Mouse (Mus musculus) hindbrain, embryonic 14.5 days (tissue): ENCODE results near the gene Rsph9. TPM values are rescaled to one million over a fixed set of nuclear protein-coding genes. Genes with fewer than 3 reads are reported as not detected.

ENCODE experiments used
- ATAC-seq: fragments of 200-750 bp; cut with Nextera tagmentation; 2 replicates; pipeline ENCODE4 v1.8.0; 2017; ENCODE audit warnings: moderate number of reproducible peaks, mild to moderate bottlenecking, moderate TSS enrichment, moderate library complexity; ENCODE audit not compliant: low FRiP score
- DNase-seq: peaks from one replicate; pipeline ENCODE4 v3.0.0-alpha.2; 2015; ENCODE audit warnings: low spot score
- H3K27ac ChIP-seq: fragments of 300-500 bp; sonication (generic); 2 replicates; pipeline ENCODE4 v1.5.1; 2014; ENCODE audit warnings: mild to moderate bottlenecking, moderate library complexity
- H3K27me3 ChIP-seq: fragments of 300-500 bp; sonication (generic); 2 replicates; pipeline ENCODE4 v1.6.1; 2014; ENCODE audit warnings: mild to moderate bottlenecking, low read length, mixed read lengths; ENCODE audit not compliant: control insufficient read depth, insufficient read depth
- H3K36me3 ChIP-seq: fragments of 300-500 bp; sonication (generic); replicated peaks from 2 replicates; pipeline ENCODE4 v1.6.1; 2014; ENCODE audit not compliant: control insufficient read depth, insufficient read depth
- H3K4me1 ChIP-seq: fragments of 300-500 bp; sonication (generic); replicated peaks from 2 replicates; pipeline ENCODE4 v1.6.1; 2014; ENCODE audit warnings: antibody characterized with exemption, low read length, mixed read lengths; ENCODE audit not compliant: control insufficient read depth, insufficient read depth
- H3K4me2 ChIP-seq: fragments of 300-500 bp; sonication (generic); replicated peaks from 2 replicates; pipeline ENCODE4 v1.6.1; 2014; ENCODE audit warnings: mild to moderate bottlenecking, moderate library complexity
- H3K4me3 ChIP-seq: fragments of 300-500 bp; sonication (generic); replicated peaks from 2 replicates; pipeline ENCODE4 v1.5.1; 2014; ENCODE audit warnings: mild to moderate bottlenecking, low read length
- H3K9ac ChIP-seq: fragments of 300-500 bp; sonication (generic); 2 replicates; pipeline ENCODE4 v1.6.1; 2014
- H3K9me3 ChIP-seq: fragments of 300-500 bp; sonication (generic); 2 replicates; pipeline ENCODE4 v1.6.1; 2016; ENCODE audit warnings: low read length; ENCODE audit not compliant: control insufficient read depth
- WGBS: fragments of 180-500 bp; shearing (Covaris S2); extraction: QIAGEN DNeasy Blood & Tissue Kit; methylation state at CpG from one replicate; pipeline ENCODE4 v1.1.7; 2014; 5-methylcytosine and 5-hydroxymethylcytosine counted together
- polyA plus RNA-seq: library from polyadenylated mRNA; unstranded; fragments of >200 nt; fragmentation: Nextera tagmentation; extraction: Ambion mirVana; gene quantifications from 2 replicates; pipeline ENCODE4 v1.2.1, GENCODE M21; 2014

Gene Rsph9
- polyA plus RNA-seq, 1 experiment from 2014 or later, result 50.3 TPM

DNA sequence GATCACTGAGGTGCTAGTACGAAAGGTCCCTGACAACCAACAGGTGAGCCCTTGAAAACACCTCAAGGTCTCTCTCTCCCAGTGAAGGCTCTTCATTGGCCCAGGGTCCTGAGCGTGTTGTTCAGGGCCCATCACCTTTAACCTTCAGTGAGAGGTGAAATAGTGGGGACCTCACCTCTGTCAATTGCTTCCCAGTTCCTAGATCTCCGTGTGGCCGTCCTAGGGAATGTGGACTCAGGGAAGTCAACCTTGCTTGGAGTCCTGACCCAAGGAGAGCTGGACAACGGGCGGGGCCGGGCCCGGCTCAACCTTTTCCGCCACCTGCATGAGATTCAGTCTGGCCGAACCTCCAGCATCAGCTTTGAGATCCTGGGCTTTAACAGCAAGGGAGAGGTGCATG is 20.8 kb upstream of the Rsph9 start:
- H3K9ac ChIP-seq, result no peak overlapping the region
- H3K27me3 ChIP-seq, result no peaks in the 10 kb centered on the region
- H3K9me3 ChIP-seq, result no peaks in the 10 kb centered on the region
- H3K4me3 ChIP-seq, result no peak overlapping the region
- H3K4me1 ChIP-seq, result peaks cover 11% of the 10 kb centered on the region
- H3K36me3 ChIP-seq, result peaks cover 66% of the 10 kb centered on the region
- H3K27ac ChIP-seq, result no peak overlapping the region
- no peak overlapping the region for H3K4me2 ChIP-seq
- ATAC-seq, result no peak
- DNase-seq, result no peak
- WGBS, result 93% methylated on average over 10 of the region's 10 CpGs

DNA sequence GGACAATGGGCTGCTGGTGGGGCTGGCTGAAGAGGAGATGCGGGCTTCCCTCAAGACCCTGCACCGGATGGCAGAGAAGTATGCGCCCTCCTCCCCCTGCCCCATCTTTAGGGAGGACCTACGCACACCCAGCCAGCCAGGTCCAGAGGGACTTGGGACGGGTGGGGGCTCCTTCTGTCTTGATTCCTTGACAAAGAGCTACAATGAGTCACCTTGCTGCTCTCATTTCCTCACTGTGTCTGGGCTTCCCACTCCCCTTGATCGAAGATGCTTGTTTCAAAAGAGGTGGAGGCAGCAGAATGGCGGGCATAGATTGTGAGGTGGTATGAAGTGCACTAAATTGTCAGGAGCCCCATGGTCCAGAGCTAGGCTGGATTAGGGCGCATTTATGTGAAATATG is 20.3 kb upstream of the Rsph9 start:
- no peak overlapping the region for H3K27ac ChIP-seq
- ATAC-seq (no peak), DNase-seq (no peak)
- H3K4me3 ChIP-seq, result no peak overlapping the region
- no peak overlapping the region for H3K4me2 ChIP-seq
- WGBS, result 95% methylated on average over 8 of the region's 8 CpGs
- H3K27me3 ChIP-seq, result no peaks in the 10 kb centered on the region
- peaks cover 12% of the 10 kb centered on the region for H3K4me1 ChIP-seq
- no peak overlapping the region for H3K9ac ChIP-seq
- H3K9me3 ChIP-seq, result no peaks in the 10 kb centered on the region
- H3K36me3 ChIP-seq, result peaks cover 62% of the 10 kb centered on the region

DNA sequence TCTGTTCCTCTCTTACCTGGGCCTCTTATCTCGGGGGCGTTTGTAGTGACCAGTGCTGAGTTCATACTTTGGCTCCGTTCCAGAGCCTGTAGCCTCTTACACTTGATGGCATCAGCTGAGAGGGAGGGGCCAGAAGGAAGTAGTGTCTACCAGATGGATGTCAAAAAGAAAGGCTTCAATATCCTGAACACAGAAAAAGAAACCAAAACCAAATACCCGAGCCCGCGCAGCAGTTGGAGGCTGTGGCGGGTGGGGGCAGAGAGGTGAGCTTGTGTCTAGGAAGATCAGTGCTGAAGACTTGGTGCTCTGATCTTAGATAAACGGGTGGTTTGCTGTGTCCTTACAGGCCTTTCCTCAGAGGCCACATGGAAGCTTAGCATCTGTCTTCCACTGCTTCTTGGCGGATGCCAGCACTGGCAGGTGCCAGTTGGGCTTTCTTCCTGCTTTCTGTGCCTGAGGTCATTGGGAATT is 19.0 kb upstream of the Rsph9 start:
- Histone ChIP-seq H3K4me3 (no peak overlapping the region), H3K4me2 (no peak overlapping the region), H3K9ac (no peak overlapping the region), H3K27ac (no peak overlapping the region), H3K27me3 (no peaks in the 10 kb centered on the region), H3K36me3 (peaks cover 48% of the 10 kb centered on the region), H3K9me3 (no peaks in the 10 kb centered on the region), H3K4me1 (peaks cover 12% of the 10 kb centered on the region)
- DNase-seq (no peak), ATAC-seq (no peak)
- 85% methylated on average over 9 of the region's 9 CpGs for WGBS

DNA sequence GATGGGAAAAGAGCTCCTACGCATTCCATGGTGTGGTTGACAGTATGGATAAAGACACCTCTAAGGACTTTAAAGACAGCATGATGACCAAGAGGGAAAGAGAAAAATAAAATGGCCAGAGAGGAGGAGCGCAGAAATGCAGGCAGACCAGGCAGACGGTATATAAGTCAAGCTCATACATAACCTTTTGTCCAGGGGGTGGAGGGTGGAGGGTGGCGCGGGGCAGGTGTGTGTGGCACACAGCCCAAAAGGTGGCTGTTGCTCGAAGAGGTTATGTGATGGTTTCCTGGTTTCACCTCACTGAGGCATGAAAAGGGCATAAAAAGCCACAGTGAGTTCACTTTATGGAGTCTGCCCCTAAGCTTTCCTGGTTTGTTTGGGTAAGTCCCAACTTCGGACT is 18.5 kb upstream of the Rsph9 start:
- Histone ChIP-seq H3K27ac (no peak overlapping the region), H3K4me1 (peaks cover 12% of the 10 kb centered on the region), H3K27me3 (no peaks in the 10 kb centered on the region), H3K9me3 (no peaks in the 10 kb centered on the region), H3K4me3 (no peak overlapping the region), H3K36me3 (peaks cover 44% of the 10 kb centered on the region), H3K9ac (no peak overlapping the region), H3K4me2 (no peak overlapping the region)
- no peak for DNase-seq
- WGBS, result 96% methylated on average over 7 of the region's 7 CpGs
- no peak for ATAC-seq

- Histone ChIP-seq H3K27ac (no peak overlapping the region), H3K4me2 (peak overlapping the region; percentile 65), H3K27me3 (no peaks in the 10 kb centered on the region), H3K4me1 (peaks cover 12% of the 10 kb centered on the region), H3K4me3 (peak overlapping the region; percentile 73), H3K36me3 (peaks cover 36% of the 10 kb centered on the region), H3K9ac (peak overlapping the region; percentile 74), H3K9me3 (no peaks in the 10 kb centered on the region)
- no peak for ATAC-seq
- DNase-seq, result no peak
- 48% methylated on average over 9 of the region's 9 CpGs for WGBS
These were observed 17.7 kb upstream of the Rsph9 start for GRCm38 (mm10) chr17:46161710-46162109.

GRCm38 (mm10) chr17:46161179-46161578 is 17.2 kb upstream of the Rsph9 start:
- Histone ChIP-seq H3K36me3 (peaks cover 30% of the 10 kb centered on the region), H3K4me3 (peak overlapping the region; percentile 73), H3K27me3 (no peaks in the 10 kb centered on the region), H3K4me1 (peaks cover 12% of the 10 kb centered on the region), H3K9me3 (no peaks in the 10 kb centered on the region), H3K9ac (peak overlapping the region; percentile 74), H3K27ac (peak overlapping the region; percentile 52), H3K4me2 (peak overlapping the region; percentile 65)
- under 1% methylated on average over 19 of the region's 19 CpGs for WGBS
- ATAC-seq (peak; percentile 32), DNase-seq (peak; percentile 34)

DNA sequence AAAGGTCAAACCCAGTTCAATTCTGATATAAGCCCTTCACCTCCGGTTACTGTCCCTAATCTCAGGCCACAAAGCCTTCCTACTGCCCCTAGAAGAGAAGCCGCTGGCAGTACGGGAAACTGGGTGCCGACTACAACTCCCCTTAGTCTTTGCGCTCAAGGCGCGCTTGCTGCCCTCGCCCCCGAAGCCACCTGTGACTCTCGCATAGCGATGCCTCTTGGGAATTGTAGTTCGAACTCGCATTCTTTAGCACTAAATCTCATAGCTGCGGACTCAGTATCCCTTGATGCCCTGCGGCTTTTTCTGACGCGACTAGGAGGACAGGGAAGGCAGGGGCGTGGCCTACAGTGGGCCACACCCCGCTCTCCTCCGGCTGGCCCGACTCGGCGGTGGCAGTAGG is 16.7 kb upstream of the Rsph9 start, which contains the start of gene Gtpbp2:
TSS of gene Gtpbp2 (plus strand) at position 347 of the 400 bp plus-strand sequence.
- peak; percentile 97 for ATAC-seq
- H3K9ac ChIP-seq, result peak within 1 kb of the TSS; percentile 74
- peak within 1 kb of the TSS; percentile 72 for H3K4me2 ChIP-seq
- H3K27me3 ChIP-seq, result no peaks in the 10 kb centered on the region
- H3K27ac ChIP-seq, result peak within 1 kb of the TSS; percentile 56
- peaks cover 25% of the 10 kb centered on the region for H3K36me3 ChIP-seq
- peak within 1 kb of the TSS; percentile 73 for H3K4me3 ChIP-seq
- H3K9me3 ChIP-seq, result no peaks in the 10 kb centered on the region
- peak; percentile 100 for DNase-seq
- under 1% methylated on average over 23 of the region's 23 CpGs for WGBS
- peaks cover 12% of the 10 kb centered on the region for H3K4me1 ChIP-seq

DNA sequence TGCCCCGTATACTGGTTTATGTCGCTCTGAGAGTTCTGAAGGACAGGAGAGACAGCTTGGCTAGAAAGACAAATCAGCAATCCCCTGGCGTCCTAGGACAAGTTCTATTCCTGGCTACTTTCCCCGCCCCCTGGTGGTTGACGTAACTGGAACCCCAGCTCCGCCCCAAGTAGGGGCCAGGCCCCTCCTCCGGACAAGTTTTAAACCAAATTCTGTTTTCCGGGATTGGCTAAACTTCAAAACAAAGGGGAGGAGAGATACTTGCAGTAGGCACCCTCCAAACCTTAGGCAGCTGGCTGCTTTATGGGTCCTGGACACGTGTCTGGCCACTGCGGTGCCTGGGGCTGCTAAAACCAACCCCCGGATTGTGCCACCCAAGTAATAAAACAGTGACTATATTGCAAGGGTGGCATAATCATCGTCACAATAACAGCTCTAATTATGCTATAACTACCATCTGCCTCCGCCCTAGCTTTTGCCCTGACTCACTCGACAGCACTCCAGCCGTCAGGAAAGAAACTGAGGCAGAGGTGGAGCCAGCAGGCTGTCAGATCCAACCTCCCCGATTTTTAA is 16.2 kb upstream of the Rsph9 start:
- peak overlapping the region; percentile 56 for H3K27ac ChIP-seq
- peak overlapping the region; percentile 45 for H3K9ac ChIP-seq
- DNase-seq (peak; percentile 79), ATAC-seq (peak; percentile 54)
- peaks cover 12% of the 10 kb centered on the region for H3K4me1 ChIP-seq
- H3K4me3 ChIP-seq, result peak overlapping the region; percentile 73
- 0% methylated on average over 16 of the region's 16 CpGs for WGBS
- H3K9me3 ChIP-seq, result no peaks in the 10 kb centered on the region
- no peaks in the 10 kb centered on the region for H3K27me3 ChIP-seq
- H3K4me2 ChIP-seq, result peak overlapping the region; percentile 72
- peaks cover 20% of the 10 kb centered on the region for H3K36me3 ChIP-seq

- DNase-seq (no peak), ATAC-seq (no peak)
- H3K4me2 ChIP-seq, result peak overlapping the region; percentile 72; the same call in 1 of the 2 replicates
- no peak overlapping the region for H3K9ac ChIP-seq
- no peaks in the 10 kb centered on the region for H3K9me3 ChIP-seq
- WGBS, result 73% methylated on average over 2 of the region's 2 CpGs
- H3K27me3 ChIP-seq, result no peaks in the 10 kb centered on the region
- peaks cover 11% of the 10 kb centered on the region for H3K36me3 ChIP-seq
- H3K4me1 ChIP-seq, result peaks cover 12% of the 10 kb centered on the region
- no peak overlapping the region for H3K27ac ChIP-seq
- no peak overlapping the region for H3K4me3 ChIP-seq
These were observed 15.2 kb upstream of the Rsph9 start for GRCm38 (mm10) chr17:46159236-46159635.
